Mouse (Mus musculus) monocyte, adult 2 months (primary cell): ENCODE measurements around the gene Serpina3i.
"Not testable (repeated sequence)": the region's sequence is repeated elsewhere in the genome, so short reads cannot be mapped to it uniquely, and the experiment has no call there.

Source experiments
- DNase-seq, 2 experiments: peaks; one replicate each; pipeline ENCODE4 v3.0.0; 2022; ENCODE audit warnings: low spot score in 2 of 2, low read depth in 1 of 2

The Serpina3i gene

DNA sequence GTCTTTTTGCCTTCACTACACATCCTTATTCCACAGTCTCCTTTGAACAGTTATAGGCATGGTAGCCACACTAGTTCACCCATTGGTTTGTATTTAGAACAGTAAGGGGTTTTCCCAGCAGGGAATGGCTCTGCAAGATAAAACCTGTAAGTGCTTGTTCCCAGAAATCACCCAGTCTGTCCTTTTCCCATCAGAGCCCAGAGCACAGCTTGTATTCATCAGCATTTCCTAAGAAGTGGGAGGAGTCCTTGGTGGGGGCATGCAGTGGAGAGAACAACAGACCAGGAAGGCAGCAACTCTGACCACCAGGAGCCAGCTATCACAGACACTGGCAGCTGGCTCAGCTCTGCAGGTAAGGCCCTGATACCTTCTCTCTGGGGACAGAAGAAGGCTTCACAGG is at the start of gene Serpina3i:
Gene Serpina3i, plus strand, starts transcription at position 260 of the 400 bp plus-strand sequence.
- no peak for DNase-seq

DNA sequence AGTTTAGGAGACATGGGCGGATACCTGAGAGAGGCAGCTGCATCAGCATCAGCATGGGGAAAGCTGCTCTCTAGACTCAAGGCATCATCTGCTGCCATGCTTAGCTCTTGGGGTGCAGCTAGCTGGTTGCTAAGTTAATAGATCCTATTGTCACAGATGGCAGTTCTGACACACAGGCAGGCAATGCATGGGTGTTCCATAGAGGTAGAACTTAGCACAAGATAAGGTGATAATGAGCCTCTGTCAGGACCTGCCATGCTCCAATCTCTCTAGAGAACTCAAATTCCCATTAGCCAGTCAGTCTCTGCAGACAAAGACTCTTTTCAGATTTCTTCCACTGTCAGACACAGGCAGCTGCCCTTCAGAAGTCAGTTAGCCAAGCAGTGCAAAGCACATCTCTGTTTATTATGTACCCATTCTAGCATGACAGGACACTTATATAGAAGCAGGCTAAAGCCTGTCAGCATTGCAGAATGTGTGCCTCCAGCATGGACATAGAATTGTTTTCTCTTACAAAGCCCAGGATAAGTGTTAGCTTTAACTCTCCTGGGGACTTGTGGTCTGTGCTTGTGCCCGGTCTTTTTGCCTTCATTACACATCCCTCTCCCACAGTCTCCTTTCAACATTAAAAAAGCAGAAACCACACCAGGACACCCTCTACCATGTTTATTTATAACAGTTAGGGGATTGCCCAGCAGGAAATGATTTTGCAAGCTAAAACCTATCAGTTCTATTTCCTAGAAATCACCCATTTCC is 49.1 kb upstream of the Serpina3i start:
- no peak for DNase-seq

- DNase-seq = no peak
Observed at GRCm38 (mm10) chr12:104214445-104214753, 48.5 kb upstream of the Serpina3i start, which contains the start of gene Serpina3f. Gene Serpina3f (plus strand): TSS chr12:104214544.

- DNase-seq = no peak
Observed at GRCm38 (mm10) chr12:104215249-104215648, 47.7 kb upstream of the Serpina3i start.

DNA sequence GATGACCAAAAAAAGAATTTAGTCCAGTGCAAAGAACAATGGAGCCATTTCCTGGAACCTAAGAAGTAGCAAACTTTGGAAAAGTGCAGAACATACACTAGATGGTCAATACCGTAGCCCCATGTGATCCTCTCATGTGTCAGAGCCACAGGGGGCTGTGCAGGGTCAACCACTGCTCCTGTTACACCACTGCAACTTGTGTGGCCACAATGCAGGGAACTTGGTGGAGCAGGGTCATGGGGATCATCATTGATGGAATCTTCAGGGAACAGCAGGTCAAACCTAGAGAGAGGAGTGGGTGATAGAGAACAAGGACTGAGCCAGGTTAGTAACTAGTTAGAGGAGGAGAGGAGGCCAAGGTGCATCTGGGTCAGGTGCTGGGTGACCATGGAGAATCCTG is 41.3 kb upstream of the Serpina3i start:
- no peak for DNase-seq

DNA sequence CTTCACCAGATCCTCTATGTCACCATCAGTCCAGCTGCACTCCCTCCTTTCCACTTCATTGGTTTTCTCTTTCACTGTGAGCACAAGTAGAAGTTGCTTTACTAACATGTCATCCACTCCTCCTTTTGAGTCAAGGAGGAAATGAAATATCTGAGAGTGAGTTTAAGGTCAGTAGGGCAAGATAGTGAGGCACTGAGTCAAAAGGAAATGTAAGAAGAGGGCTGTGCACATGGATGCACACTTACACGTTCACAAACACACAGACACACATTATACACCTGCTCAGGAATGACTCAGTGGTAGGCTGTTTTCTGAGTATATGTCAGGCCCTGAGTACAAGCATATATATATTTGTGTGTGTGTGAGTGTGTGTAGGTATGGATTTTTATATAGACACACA is 39.2 kb upstream of the Serpina3i start:
- no peak for DNase-seq

DNA sequence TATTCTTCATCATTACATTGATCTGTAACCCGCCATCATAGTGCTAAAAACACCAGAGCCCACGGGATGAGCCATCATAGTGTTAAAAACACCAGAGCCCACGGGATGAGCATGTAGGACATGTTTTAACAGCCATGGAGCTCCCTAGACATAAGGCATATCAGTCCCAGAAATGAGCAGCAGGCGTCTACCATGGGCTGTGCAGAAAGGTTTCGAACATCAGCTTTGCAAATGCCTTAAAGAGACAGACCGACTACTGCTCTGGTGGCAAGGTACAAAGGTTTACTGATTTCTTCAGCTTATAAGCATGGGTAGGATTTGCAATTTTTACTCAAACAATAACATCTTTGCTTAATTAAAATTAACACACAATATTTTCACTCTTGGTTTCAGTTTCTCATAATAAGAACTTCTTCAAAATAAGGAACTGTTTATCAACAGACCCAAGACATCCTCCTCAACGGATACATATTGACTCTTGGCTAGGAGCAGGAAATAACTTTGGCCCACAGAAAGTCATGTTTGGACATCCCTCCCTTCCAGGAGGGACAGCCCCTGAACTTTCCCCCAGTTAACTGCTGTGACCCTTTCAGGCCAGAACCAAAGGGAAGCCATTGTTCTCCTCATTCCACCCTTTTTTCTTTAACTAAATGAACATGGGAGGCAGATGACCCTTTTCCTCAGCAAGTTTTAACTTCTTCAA is 38.2 kb upstream of the Serpina3i start:
- DNase-seq = no peak

DNA sequence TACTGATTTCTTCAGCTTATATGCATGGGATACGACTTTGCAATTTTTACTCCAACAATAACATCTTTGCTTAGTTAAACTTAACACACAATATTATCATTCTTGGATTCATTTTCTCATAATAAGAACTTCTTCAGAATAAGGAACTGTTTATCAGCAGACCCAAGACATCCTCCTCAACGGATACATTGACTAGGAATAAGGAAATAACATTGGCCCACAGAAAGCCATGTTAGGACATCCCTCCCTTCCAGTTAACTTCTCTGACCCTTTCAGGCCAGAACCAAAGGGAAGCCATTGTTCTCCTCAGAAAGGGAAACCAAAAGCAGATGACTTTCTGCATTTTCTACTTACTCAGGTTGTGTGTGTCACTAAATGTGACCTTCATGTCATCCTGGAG is 32.2 kb upstream of the Serpina3i start:
- no peak for DNase-seq

GRCm38 (mm10) chr12:104235915-104236314 is 27.0 kb upstream of the Serpina3i start, which contains the start of gene Serpina3g:
Gene Serpina3g (plus strand): TSS chr12:104236245.
- DNase-seq = no peak

GRCm38 (mm10) chr12:104238048-104238447 is 24.9 kb upstream of the Serpina3i start:
- DNase-seq = not testable (repeated sequence)

GRCm38 (mm10) chr12:104243307-104243706 is 19.6 kb upstream of the Serpina3i start:
- DNase-seq = no peak

DNA sequence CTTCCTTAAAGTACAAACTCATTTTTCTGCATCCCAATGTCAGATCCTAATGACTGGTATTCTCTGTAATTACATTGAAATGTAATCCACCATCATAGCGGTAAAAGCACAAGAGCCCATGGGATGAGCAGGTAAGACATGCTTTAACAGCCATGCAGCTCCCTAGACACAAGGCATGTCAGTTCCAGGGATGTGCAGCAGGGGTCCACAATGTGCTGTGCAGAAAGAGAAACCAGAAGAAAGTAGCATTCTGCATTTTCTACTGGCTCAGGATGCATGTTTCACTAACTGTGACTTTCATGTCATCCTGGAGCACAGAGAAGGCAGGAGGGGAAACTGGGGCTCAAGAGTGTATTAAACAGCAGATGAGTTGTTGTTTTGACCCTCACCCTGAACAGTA is 17.8 kb upstream of the Serpina3i start:
- no peak for DNase-seq

GRCm38 (mm10) chr12:104245595-104245994 is 17.3 kb upstream of the Serpina3i start:
- DNase-seq = no peak

GRCm38 (mm10) chr12:104247553-104248002 is 15.3 kb upstream of the Serpina3i start:
- no peak for DNase-seq

GRCm38 (mm10) chr12:104248231-104248630 is 14.7 kb upstream of the Serpina3i start:
- DNase-seq = no peak

DNA sequence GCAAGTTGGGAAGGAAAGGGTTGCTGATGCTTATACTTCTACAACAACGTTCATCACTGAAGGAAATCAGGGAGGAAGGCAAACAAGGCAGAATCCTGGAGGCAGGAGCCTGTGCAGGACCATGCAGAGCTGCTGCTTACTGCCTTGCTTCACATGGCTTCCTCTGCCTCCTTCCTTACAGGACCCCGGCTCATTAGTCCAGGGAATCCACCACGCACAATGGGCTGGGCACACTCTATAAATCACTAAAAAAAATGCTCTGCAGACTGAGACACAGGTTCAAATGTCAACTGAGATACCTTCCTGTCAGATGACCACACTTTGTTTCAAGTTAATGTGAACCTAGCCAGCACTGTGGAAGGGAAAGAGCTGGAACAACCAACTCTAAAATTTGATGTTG is 1.9 kb upstream of the Serpina3i start:
- DNase-seq = no peak

DNA sequence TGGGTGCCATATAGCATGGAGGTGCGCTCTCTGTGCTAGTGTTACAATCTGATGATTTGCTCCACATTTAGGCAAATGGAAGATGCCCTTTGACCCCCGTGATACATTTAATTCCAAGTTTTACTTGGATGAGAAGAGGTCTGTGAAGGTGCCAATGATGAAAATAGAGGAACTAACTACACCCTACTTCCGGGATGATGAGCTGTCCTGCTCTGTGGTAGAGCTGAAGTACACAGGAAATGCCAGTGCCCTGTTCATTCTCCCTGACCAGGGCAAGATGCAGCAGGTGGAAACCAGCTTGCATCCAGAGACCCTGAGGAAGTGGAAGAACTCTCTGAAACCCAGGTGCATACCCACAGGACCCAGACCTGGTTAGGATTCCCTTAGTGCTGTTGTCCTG is 3.5 kb downstream of the Serpina3i start:
- DNase-seq = no peak

DNA sequence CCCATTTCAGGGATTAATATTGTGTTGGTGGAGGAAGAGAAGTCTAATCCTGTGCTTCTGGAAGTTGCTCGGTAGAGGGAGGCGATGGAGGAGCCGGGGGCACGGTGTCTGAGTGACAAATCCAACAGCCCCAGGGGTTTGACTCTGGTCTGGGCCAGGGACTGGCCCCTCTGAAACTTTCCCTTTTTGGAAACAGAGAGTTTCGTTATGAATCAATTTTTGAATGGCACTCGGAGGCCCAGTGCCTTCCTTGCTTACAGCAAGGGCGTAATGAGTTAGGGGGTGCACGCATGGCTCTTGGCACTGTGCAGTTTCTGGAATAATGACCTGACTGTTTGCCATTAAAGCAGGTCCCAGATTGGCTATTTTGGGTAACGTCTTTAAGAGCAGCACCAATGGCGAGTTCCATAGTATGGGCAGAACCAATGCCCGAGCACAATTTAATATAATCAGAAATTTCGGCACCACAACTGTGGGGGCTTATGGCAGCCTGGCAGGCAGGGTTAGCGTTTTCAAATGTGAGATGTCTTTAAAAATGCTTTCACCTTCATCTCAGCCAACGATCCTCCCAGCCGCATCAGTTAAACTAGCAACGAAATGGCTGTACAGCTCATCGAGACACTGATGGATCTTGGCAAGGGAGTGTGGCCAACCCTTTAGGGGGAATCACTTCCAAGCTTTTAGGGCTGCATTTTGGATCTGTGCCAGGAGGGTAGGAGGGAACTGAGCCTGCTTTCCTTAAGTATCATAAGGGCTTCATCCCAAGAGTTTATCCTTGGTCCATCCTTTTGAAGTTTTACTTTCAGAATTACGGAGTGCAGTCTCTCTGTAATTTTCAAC is 15.5 kb downstream of the Serpina3i start:
- DNase-seq = no peak

- no peak for DNase-seq
Observed at GRCm38 (mm10) chr12:104279056-104279435, 16.1 kb downstream of the Serpina3i start.

- no peak for DNase-seq
Observed at GRCm38 (mm10) chr12:104283380-104283779, 20.5 kb downstream of the Serpina3i start.

DNA sequence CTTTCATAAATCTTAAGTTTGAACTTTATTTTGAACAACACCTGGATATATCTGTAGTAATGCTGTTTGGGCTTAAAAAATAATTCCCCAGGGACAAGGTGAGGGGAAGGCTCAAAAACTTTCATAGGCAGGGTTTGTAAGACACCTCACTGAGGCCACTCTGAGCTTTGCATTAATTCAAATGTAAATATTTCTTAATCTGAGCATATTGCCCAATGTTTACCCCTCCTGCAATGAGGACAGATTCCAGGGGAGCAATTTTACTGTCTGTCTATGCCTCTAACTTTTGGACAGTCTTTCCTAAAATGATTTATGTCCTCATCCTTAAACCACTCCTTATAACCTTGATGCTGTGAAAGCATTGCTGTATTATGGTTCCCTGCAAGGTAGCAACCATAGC is 25.4 kb downstream of the Serpina3i start:
- DNase-seq = no peak

- no peak for DNase-seq
Observed at GRCm38 (mm10) chr12:104289872-104290271, 26.9 kb downstream of the Serpina3i start.
